Mouse (Mus musculus) limb, embryonic 15.5 days (tissue): ENCODE data around the gene Sik3. TPM values are rescaled to one million over a fixed set of nuclear protein-coding genes. Genes with fewer than 3 reads are reported as not detected.

ENCODE experiments used
- ATAC-seq: fragments of 200-750 bp; cut with Nextera tagmentation; 2 replicates; pipeline ENCODE4 v1.8.0; 2017; ENCODE audit warnings: low read depth, moderate TSS enrichment; ENCODE audit not compliant: insufficient number of reproducible peaks, low FRiP score, low TSS enrichment
- H3K27ac ChIP-seq: fragments of 300-500 bp; sonication (generic); 2 replicates; pipeline ENCODE4 v1.5.1; 2015; ENCODE audit warnings: moderate library complexity, mild to moderate bottlenecking, inconsistent platforms
- H3K27me3 ChIP-seq: fragments of 300-500 bp; sonication (generic); 2 replicates; pipeline ENCODE4 v1.6.1; 2015; ENCODE audit warnings: inconsistent platforms
- H3K36me3 ChIP-seq: fragments of 300-500 bp; sonication (generic); 2 replicates; pipeline ENCODE4 v1.6.1; 2015; ENCODE audit warnings: inconsistent platforms
- H3K4me1 ChIP-seq: fragments of 300-500 bp; sonication (generic); 2 replicates; pipeline ENCODE4 v1.6.1; 2015; ENCODE audit warnings: inconsistent platforms
- H3K4me2 ChIP-seq: fragments of 300-500 bp; sonication (generic); 2 replicates; pipeline ENCODE4 v1.6.1; 2015; ENCODE audit warnings: mild to moderate bottlenecking, inconsistent platforms
- H3K4me3 ChIP-seq: fragments of 300-500 bp; sonication (generic); 2 replicates; pipeline ENCODE4 v1.5.1; 2015; ENCODE audit warnings: mild to moderate bottlenecking, inconsistent platforms
- H3K9ac ChIP-seq: fragments of 300-500 bp; sonication (generic); 2 replicates; pipeline ENCODE4 v1.6.1; 2015; ENCODE audit warnings: inconsistent platforms
- H3K9me3 ChIP-seq: fragments of 300-500 bp; sonication (generic); 2 replicates; pipeline ENCODE4 v1.6.1; 2016; ENCODE audit warnings: inconsistent platforms
- WGBS: fragments of 180-500 bp; shearing (Covaris S2); methylation state at CpG from one replicate; pipeline ENCODE4 v1.1.7; 2015; 5-methylcytosine and 5-hydroxymethylcytosine counted together
- polyA plus RNA-seq: library from polyadenylated mRNA; unstranded; fragments of >200 nt; fragmentation: Nextera tagmentation; extraction: Ambion mirVana; gene quantifications from 2 replicates; pipeline ENCODE4 v1.2.1, GENCODE M21; 2015

The Sik3 gene
- polyA plus RNA-seq, 1 experiment from 2014 or later, result 11.8 TPM

DNA sequence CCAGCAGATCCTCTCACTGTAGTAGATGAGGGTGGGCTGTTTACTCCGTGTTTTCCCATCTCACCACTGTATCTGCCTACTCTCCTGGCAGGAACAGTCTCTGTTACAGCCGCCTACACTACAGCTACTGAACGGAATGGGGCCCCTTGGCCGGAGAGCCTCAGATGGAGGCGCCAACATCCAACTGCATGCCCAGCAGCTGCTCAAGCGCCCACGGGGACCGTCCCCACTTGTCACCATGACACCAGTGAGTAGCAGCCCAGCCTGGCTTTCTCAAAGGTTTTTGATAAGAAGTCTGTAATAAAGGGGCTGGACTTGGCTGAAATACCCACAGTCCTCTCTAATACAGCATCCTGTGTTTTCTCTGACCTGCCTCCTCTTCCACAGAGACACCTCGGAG, 185.8 kb downstream of the Sik3 start:
- no peaks in the 10 kb centered on the region for H3K4me1 ChIP-seq
- no peaks in the 10 kb centered on the region for H3K9me3 ChIP-seq

DNA sequence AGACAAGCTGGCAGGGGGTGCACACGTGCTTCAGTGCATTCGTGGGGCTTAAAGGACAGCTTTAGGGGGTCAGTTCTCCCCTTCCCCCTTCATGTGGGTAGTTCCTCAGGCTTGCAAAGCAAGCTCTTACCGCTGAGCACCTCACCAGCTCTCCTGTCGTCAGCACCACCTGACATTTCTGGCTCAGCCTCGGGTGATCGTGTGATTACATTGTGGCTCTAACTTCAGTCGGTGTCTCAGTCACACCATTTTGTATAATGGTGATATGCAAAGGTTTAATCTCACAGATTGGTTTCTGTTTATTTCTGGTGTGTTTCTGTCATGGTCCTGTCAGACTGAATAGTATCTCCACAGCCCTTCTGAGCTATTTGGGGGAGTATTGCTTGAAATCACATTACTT, 186.3 kb downstream of the Sik3 start:
- Histone ChIP-seq H3K4me2 (no peak overlapping the region), H3K36me3 (peaks cover 87% of the 10 kb centered on the region), H3K4me1 (no peaks in the 10 kb centered on the region), H3K27me3 (no peaks in the 10 kb centered on the region), H3K27ac (no peak overlapping the region), H3K9me3 (no peaks in the 10 kb centered on the region), H3K4me3 (no peak overlapping the region), H3K9ac (no peak overlapping the region)
- WGBS, result 84% methylated on average over 7 of the region's 7 CpGs
- no peak for ATAC-seq

More for the DNA sequence above, 185.8 kb downstream of the Sik3 start:
- Histone ChIP-seq H3K27ac (no peak overlapping the region), H3K27me3 (no peaks in the 10 kb centered on the region), H3K4me3 (no peak overlapping the region), H3K4me2 (no peak overlapping the region), H3K36me3 (peaks cover 84% of the 10 kb centered on the region), H3K9ac (no peak overlapping the region)
- 92% methylated on average over 9 of the region's 9 CpGs for WGBS
- ATAC-seq, result no peak

DNA sequence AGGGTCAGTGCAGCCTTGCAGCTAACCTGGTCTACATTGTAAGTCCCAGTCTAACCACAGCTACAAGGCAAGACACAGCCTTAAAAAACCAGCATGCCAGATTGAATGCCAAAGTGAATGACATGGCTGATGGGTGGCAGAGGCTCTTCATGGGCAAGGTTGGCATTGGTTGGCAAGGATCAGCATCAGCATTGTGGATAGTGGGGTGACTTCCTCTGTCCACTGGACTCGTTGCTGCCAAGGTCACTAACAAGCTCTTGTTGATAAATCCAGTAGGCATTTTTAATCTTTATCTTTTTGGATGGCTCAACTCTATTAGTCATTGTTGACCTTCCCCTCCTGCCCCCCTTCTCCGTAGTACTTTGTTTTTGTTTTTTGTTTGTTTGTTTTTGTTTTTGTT, 187.0 kb downstream of the Sik3 start:
- Histone ChIP-seq H3K4me3 (no peak overlapping the region), H3K36me3 (peaks cover 87% of the 10 kb centered on the region), H3K4me1 (no peaks in the 10 kb centered on the region), H3K27me3 (no peaks in the 10 kb centered on the region), H3K27ac (no peak overlapping the region), H3K4me2 (no peak overlapping the region), H3K9me3 (no peaks in the 10 kb centered on the region), H3K9ac (no peak overlapping the region)
- 94% methylated on average over 2 of the region's 2 CpGs for WGBS
- ATAC-seq, result no peak

- ATAC-seq, result no peak
- 59% methylated on average over 10 of the region's 10 CpGs for WGBS
- H3K27ac ChIP-seq, result no peak overlapping the region
Measured at GRCm38 (mm10) chr9:46206834-46207500, 194.3 kb downstream of the Sik3 start.

GRCm38 (mm10) chr9:46207501-46207869, 194.9 kb downstream of the Sik3 start:
- ATAC-seq, result no peak
- Histone ChIP-seq H3K9ac (no peak overlapping the region), H3K4me2 (no peak overlapping the region), H3K9me3 (no peaks in the 10 kb centered on the region), H3K4me3 (no peak overlapping the region), H3K27ac (0 out of 2 replicates have a peak overlapping the region, but pooled peaks have one; percentile 1), H3K27me3 (no peaks in the 10 kb centered on the region), H3K4me1 (peaks cover 11% of the 10 kb centered on the region; the same call in 1 of the 2 replicates), H3K36me3 (peaks cover 82% of the 10 kb centered on the region)
- WGBS, result 81% methylated on average over 6 of the region's 6 CpGs

More at GRCm38 (mm10) chr9:46206834-46207500, 194.3 kb downstream of the Sik3 start:
- H3K4me1 ChIP-seq, result peaks cover 11% of the 10 kb centered on the region; the same call in 1 of the 2 replicates
- no peaks in the 10 kb centered on the region for H3K9me3 ChIP-seq
- H3K27me3 ChIP-seq, result no peaks in the 10 kb centered on the region
- no peak overlapping the region for H3K4me3 ChIP-seq
- H3K4me2 ChIP-seq, result no peak overlapping the region
- no peak overlapping the region for H3K9ac ChIP-seq
- peaks cover 80% of the 10 kb centered on the region for H3K36me3 ChIP-seq

DNA sequence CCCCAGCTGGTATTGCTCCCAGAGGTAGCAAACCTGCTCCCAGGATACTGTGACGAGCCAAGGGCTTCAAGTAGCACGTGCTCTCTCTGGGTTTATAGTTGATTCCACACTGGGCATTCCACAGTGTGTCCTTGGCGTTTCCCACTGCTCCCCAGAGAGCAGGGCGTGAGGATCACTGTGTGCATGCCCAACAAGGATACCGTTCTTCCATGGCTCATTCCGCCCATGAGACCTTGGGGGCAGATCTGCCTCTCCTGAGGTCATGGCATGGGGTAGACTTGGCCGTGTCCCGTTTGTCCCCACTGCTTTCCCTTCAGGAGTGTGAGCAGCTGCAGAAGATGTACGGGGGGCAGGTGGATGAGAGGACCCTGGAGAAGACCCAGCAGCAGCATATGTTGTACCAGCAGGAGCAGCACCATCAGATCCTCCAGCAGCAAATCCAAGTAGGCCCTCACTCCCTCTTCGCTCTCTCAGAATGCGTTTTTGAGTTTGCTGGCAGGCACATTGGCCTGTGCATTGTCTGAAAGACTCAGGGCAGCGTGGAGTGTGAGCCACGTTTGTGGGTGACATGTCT, 195.9 kb downstream of the Sik3 start:
- 68% methylated on average over 13 of the region's 13 CpGs for WGBS
- H3K4me1 ChIP-seq, result peaks cover 11% of the 10 kb centered on the region; the same call in 1 of the 2 replicates

DNA sequence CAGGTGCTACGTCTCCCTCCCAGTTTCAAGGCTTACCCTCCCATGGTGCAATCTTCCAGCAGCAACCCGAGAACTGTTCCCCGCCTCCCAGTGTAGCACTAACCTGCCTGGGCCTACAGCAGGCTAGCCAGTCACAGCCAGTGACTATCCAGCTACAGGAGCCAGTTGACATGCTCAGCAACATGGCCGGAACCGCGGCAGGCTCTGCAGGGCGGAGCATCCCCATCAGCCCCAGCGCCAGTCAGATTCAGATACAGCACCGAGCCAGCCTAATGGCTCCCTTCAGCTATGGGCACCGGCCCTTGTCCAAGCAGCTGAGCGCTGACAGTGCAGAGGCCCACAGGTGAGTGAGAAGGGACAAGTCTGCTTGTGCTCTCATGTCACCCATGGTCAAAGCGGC, 197.9 kb downstream of the Sik3 start:
- 92% methylated on average over 12 of the region's 12 CpGs for WGBS
- Histone ChIP-seq H3K4me2 (no peak overlapping the region), H3K9ac (no peak overlapping the region), H3K9me3 (no peaks in the 10 kb centered on the region), H3K27ac (no peak overlapping the region), H3K4me3 (no peak overlapping the region), H3K4me1 (peaks cover 11% of the 10 kb centered on the region; the same call in 1 of the 2 replicates), H3K36me3 (peaks cover 74% of the 10 kb centered on the region), H3K27me3 (no peaks in the 10 kb centered on the region)
- ATAC-seq, result no peak

More for the DNA sequence above, 195.9 kb downstream of the Sik3 start:
- H3K27ac ChIP-seq, result 0 out of 2 replicates have a peak overlapping the region, but pooled peaks have one; percentile 1
- no peak overlapping the region for H3K4me3 ChIP-seq
- H3K9me3 ChIP-seq, result no peaks in the 10 kb centered on the region
- H3K4me2 ChIP-seq, result no peak overlapping the region
- H3K36me3 ChIP-seq, result peaks cover 86% of the 10 kb centered on the region
- H3K27me3 ChIP-seq, result no peaks in the 10 kb centered on the region
- no peak for ATAC-seq
- no peak overlapping the region for H3K9ac ChIP-seq

DNA sequence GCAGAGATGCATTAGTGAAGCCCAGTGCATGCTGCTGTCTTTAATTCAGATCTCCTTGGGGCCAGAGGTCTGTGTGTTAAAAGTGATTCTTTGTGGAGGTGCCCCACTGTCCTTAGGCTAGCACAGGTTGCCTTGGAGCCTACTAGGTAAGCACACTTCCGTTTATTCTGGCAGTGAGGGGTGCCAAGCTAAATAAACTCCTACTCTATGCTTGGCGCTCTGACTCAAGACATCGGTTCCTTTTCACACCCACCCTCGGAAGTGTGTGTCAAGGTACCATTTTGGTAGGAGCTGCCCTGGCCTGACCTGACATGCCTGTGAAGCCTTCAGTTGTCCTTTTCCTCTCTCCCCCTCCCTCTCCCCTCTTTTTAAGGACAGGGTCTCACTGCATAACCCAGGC, 201.7 kb downstream of the Sik3 start:
- WGBS, result 81% methylated on average over 4 of the region's 4 CpGs
- Histone ChIP-seq H3K4me1 (no peaks in the 10 kb centered on the region), H3K4me3 (no peak overlapping the region), H3K27me3 (no peaks in the 10 kb centered on the region), H3K9me3 (no peaks in the 10 kb centered on the region), H3K9ac (no peak overlapping the region), H3K4me2 (no peak overlapping the region), H3K36me3 (peaks cover 52% of the 10 kb centered on the region), H3K27ac (no peak overlapping the region)
- no peak for ATAC-seq

DNA sequence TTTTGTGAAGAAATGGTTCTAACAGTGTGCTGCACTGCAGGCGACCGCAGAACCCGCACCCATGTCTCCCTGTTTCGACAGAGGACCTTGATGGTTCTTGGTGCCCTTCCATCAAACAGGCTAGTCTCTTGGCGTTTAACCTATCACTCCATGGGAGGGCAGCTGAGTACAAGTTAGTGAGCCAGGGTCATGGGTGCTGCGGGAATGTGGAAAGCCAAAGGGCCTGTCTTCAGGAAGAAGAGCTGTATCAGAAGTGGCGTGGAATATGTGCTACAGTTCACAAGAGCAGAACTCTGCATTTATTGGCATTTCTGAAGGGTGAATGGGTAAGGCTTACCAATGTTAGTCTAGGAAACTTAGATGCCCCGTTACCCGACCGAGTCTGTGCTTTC, 202.3 kb downstream of the Sik3 start:
- Histone ChIP-seq H3K4me1 (no peaks in the 10 kb centered on the region), H3K4me3 (no peak overlapping the region), H3K4me2 (no peak overlapping the region), H3K36me3 (peaks cover 54% of the 10 kb centered on the region), H3K9ac (no peak overlapping the region), H3K27ac (no peak overlapping the region), H3K27me3 (no peaks in the 10 kb centered on the region), H3K9me3 (no peaks in the 10 kb centered on the region)
- no peak for ATAC-seq
- 85% methylated on average over 10 of the region's 10 CpGs for WGBS

DNA sequence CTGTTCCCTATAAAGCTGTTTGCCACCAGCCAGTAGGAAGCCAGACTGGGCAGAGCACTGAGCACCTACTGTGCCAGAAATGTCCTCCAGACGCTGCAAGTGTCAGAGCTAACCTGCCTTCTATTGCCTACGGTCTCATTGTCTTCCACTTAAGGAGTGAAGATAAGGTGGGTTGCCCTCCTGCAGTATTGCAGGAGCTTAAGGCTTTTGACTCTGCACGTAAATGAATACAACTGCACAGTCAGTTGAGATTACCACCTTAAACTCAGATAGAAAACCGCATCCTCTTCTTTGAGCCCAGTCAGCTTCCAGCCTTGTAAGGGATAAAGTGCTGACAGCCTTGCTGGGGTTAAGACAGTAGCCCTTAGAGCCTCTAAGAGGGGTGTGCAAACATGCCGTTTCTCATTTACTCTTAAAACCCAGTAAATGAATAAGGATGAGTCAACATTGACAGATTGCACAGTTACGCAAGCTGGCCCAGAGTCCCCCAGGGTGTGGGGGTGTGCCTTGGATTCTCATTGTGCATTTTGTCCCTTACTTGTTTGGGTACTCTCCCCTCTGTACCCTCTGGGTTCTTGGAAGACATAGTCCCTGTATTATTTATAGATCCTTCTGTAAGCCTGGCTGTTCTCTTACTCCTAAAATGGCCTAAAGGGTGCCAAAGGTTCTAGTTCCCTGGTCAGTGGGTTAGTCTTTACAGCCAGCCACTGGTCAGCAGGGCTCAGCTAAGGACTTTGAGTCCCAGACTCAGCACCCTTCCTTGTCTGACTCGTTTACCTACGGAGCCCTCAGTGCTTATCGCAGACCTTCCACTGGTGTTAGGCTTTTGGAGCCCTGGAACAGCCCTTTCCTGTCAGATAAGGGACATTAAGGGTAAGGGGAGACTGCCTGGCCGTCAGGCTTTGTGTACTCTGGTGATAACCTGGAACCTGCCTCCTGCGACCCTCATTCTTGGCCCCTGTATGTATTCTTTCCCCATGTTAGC, 203.0 kb downstream of the Sik3 start:
- WGBS, result 74% methylated on average over 11 of the region's 11 CpGs
- no peaks in the 10 kb centered on the region for H3K27me3 ChIP-seq
- H3K4me3 ChIP-seq, result no peak overlapping the region
- no peaks in the 10 kb centered on the region for H3K9me3 ChIP-seq
- H3K9ac ChIP-seq, result no peak overlapping the region
- ATAC-seq, result no peak
- H3K4me2 ChIP-seq, result no peak overlapping the region
- H3K4me1 ChIP-seq, result no peaks in the 10 kb centered on the region
- no peak overlapping the region for H3K27ac ChIP-seq
- H3K36me3 ChIP-seq, result peaks cover 54% of the 10 kb centered on the region

GRCm38 (mm10) chr9:46216744-46217470, 204.3 kb downstream of the Sik3 start:
- Histone ChIP-seq H3K4me2 (no peak overlapping the region), H3K4me3 (no peak overlapping the region), H3K4me1 (no peaks in the 10 kb centered on the region), H3K27ac (no peak overlapping the region), H3K36me3 (peaks cover 55% of the 10 kb centered on the region), H3K9me3 (no peaks in the 10 kb centered on the region), H3K27me3 (no peaks in the 10 kb centered on the region), H3K9ac (no peak overlapping the region)
- ATAC-seq, result no peak
- WGBS, result 88% methylated on average over 13 of the region's 13 CpGs
